Mouse (Mus musculus): ENCODE measurements at regions not wholly inside any gene's neighbourhood (a gene's known extent, or its start where the extent isn't known, plus 50 kb on each side); places are given as distances from the start of the nearest gene placed in this dataset.

- ChIA-PET POLR2A (no interaction called here), CTCF (no interaction called here)
Observed at GRCm38 (mm10) chr2:50818557-50819304, 330.2 kb downstream of the Rnd3 start.

- POLR2A ChIA-PET, result interaction anchor here in 1 of 4 experiments (0.6 kb wide), 1 partner anchor 362 kb away, joined by 4 read pairs; no protein-coding TSS in a partner anchor
- CTCF ChIA-PET, result no interaction called here
Observed at GRCm38 (mm10) chr2:50816364-50816763, 332.5 kb downstream of the Rnd3 start.

GRCm38 (mm10) chr2:50815541-50815940 lies 333.4 kb downstream of the Rnd3 start:
- ChIA-PET CTCF (no interaction called here), POLR2A (no interaction called here)

GRCm38 (mm10) chr2:50813568-50814461 lies 335.1 kb downstream of the Rnd3 start:
- ChIA-PET CTCF (interaction anchor here in 1 of 4 experiments (0.6 kb wide), 1 partner anchor 1992 kb away, joined by 3 read pairs; no protein-coding TSS in a partner anchor), POLR2A (no interaction called here)

GRCm38 (mm10) chr2:50812296-50812695 lies 336.6 kb downstream of the Rnd3 start:
- ChIA-PET POLR2A (interaction anchor here in 1 of 4 experiments (1.1 kb wide), 1 partner anchor 546 kb away, joined by 6 read pairs; no protein-coding TSS in a partner anchor), CTCF (interaction anchor here in 1 of 4 experiments (0.6 kb wide), 1 partner anchor 566 kb away, joined by 3 read pairs; no protein-coding TSS in a partner anchor)

GRCm38 (mm10) chr2:50810336-50811066 lies 338.4 kb downstream of the Rnd3 start:
- POLR2A ChIA-PET, result interaction anchor here in 1 of 4 experiments (0.6 kb wide), 1 partner anchor 1261 kb away, joined by 3 read pairs; no protein-coding TSS in a partner anchor
- CTCF ChIA-PET, result no interaction called here

GRCm38 (mm10) chr2:50809823-50810222 lies 339.1 kb downstream of the Rnd3 start:
- ChIA-PET POLR2A (no interaction called here), CTCF (no interaction called here)

GRCm38 (mm10) chr2:50807162-50807960 lies 341.6 kb downstream of the Rnd3 start:
- POLR2A ChIA-PET, result interaction anchor here in 1 of 4 experiments (0.6 kb wide), 1 partner anchor 22 kb away, joined by 5 read pairs; no protein-coding TSS in a partner anchor
- CTCF ChIA-PET, result no interaction called here

GRCm38 (mm10) chr2:50805645-50806044 lies 343.3 kb downstream of the Rnd3 start:
- ChIA-PET CTCF (no interaction called here), POLR2A (no interaction called here)

- ChIA-PET POLR2A (interaction anchor here in 1 of 4 experiments (0.5 kb wide), 1 partner anchor 10 kb away, joined by 3 read pairs; no protein-coding TSS in a partner anchor), CTCF (no interaction called here)
Observed at GRCm38 (mm10) chr2:50796087-50796486, 352.8 kb downstream of the Rnd3 start.

- CTCF ChIA-PET, result no interaction called here
- POLR2A ChIA-PET, result no interaction called here
Observed at GRCm38 (mm10) chr2:50793616-50794015, 355.3 kb downstream of the Rnd3 start.

GRCm38 (mm10) chr2:50793067-50793466 lies 355.8 kb downstream of the Rnd3 start:
- ChIA-PET CTCF (no interaction called here), POLR2A (interaction anchor here in 1 of 4 experiments (0.5 kb wide), 1 partner anchor 1683 kb away, joined by 3 read pairs; no protein-coding TSS in a partner anchor)

GRCm38 (mm10) chr2:50789051-50789651 lies 359.8 kb downstream of the Rnd3 start:
- ChIA-PET POLR2A (no interaction called here), CTCF (no interaction called here)

GRCm38 (mm10) chr2:50772101-50772500 lies 376.8 kb downstream of the Rnd3 start:
- ChIA-PET POLR2A (no interaction called here), CTCF (interaction anchor here in 1 of 4 experiments (0.6 kb wide), 1 partner anchor 27 kb away, joined by 9 read pairs; no protein-coding TSS in a partner anchor)

GRCm38 (mm10) chr2:50759016-50759415 lies 389.9 kb downstream of the Rnd3 start:
- ChIA-PET CTCF (no interaction called here), POLR2A (no interaction called here)

- ChIA-PET POLR2A (interaction anchor here in 1 of 4 experiments (0.7 kb wide), 1 partner anchor 99 kb away, joined by 3 read pairs; no protein-coding TSS in a partner anchor), CTCF (no interaction called here)
Observed at GRCm38 (mm10) chr2:50757837-50758541, 390.9 kb downstream of the Rnd3 start.

- ChIA-PET POLR2A (interaction anchor here in 1 of 4 experiments (0.6 kb wide), 1 partner anchor 1048 kb away, joined by 3 read pairs; no protein-coding TSS in a partner anchor), CTCF (interaction anchor here in 1 of 4 experiments (0.5 kb wide), 1 partner anchor 784 kb away, joined by 4 read pairs; no protein-coding TSS in a partner anchor)
Observed at GRCm38 (mm10) chr2:50755616-50756450, 393.1 kb downstream of the Rnd3 start.

Measured in embryonic stem cell, embryonic (primary cell).